In genomic region chr9:107888267-107888850, GRCm38 (mm10) we compare ENCODE assay signal across 8 mouse cellular contexts. TPM values are rescaled to one million over a fixed set of nuclear protein-coding genes. Genes with fewer than 3 reads are reported as not detected.
DNase-seq lines count a peak whose midpoint lies in the region; ATAC-seq lines count a peak whose summit lies in the region.

No protein-coding gene starts in this region.

- peak overlapping the region; percentile 81 for H3K9ac ChIP-seq in lung, embryonic 15.5 days
- peak overlapping the region; percentile 60 for H3K9ac ChIP-seq in embryonic facial prominence, embryonic 11.5 days (replicated peaks; ENCODE audit: low read length)
- peak overlapping the region; percentile 81 for H3K9ac ChIP-seq in hindbrain, embryonic 15.5 days
- H3K9ac ChIP-seq in liver, embryonic 13.5 days, result peak overlapping the region; percentile 82

- H3K4me2 ChIP-seq in lung, embryonic 15.5 days, result peak overlapping the region; percentile 94
- peak overlapping the region; percentile 79 for H3K4me2 ChIP-seq in embryonic facial prominence, embryonic 11.5 days (ENCODE audit: low read depth, low read length)
- peak overlapping the region; percentile 82 for H3K4me2 ChIP-seq in hindbrain, embryonic 15.5 days
- peak overlapping the region; percentile 92 for H3K4me2 ChIP-seq in liver, embryonic 13.5 days

- no peak for DNase-seq in lung, postnatal 4 days
- DNase-seq in Muller cell, postnatal 12 days (ENCODE audit: inconsistent ontology term), result peak; percentile 77
- peak; percentile 52 for DNase-seq in embryonic facial prominence, embryonic 11.5 days (ENCODE audit: low spot score)
- DNase-seq in liver, embryonic 13.5 days, result no peak
- peak; percentile 63 for DNase-seq in splenic B cell, adult 2 months (ENCODE audit: low read depth, low spot score)
- no peak for DNase-seq in ovary, postnatal 36 days (ENCODE audit: low spot score)

- H3K27ac ChIP-seq in lung, embryonic 15.5 days, result peak overlapping the region; percentile 57
- no peak overlapping the region for H3K27ac ChIP-seq in embryonic facial prominence, embryonic 11.5 days (replicated peaks; ENCODE audit: low read depth, low read length)
- H3K27ac ChIP-seq in hindbrain, embryonic 15.5 days (replicated peaks), result peak overlapping the region; percentile 85
- peak overlapping the region; percentile 54 for H3K27ac ChIP-seq in liver, embryonic 13.5 days

- H3K27me3 ChIP-seq in lung, embryonic 15.5 days, result peaks cover 8% of the 10 kb centered on the region
- H3K27me3 ChIP-seq in embryonic facial prominence, embryonic 11.5 days (ENCODE audit: control insufficient read depth, insufficient read depth, low read length), result no peaks in the 10 kb centered on the region
- H3K27me3 ChIP-seq in hindbrain, embryonic 15.5 days, result peaks cover 10% of the 10 kb centered on the region
- H3K27me3 ChIP-seq in liver, embryonic 13.5 days, result 0 out of 2 replicates have a peak, but pooled peaks cover 10% of the 10 kb centered on the region
- no peaks in the 10 kb centered on the region for H3K27me3 ChIP-seq in splenic B cell, adult 2 months (ENCODE audit: control insufficient read depth, insufficient read depth, low read length, poor library complexity, severe bottlenecking)

- ATAC-seq in lung, embryonic 15.5 days (ENCODE audit: borderline replicate concordance, extremely low read depth, low FRiP score, low TSS enrichment), result peak; percentile 70
- peak; percentile 75 for ATAC-seq in embryonic facial prominence, embryonic 11.5 days (replicated peaks; ENCODE audit: insufficient number of reproducible peaks, low FRiP score, low TSS enrichment, low read depth)
- ATAC-seq in hindbrain, embryonic 15.5 days (ENCODE audit: low FRiP score, low read depth), result peak; percentile 86
- ATAC-seq in liver, embryonic 13.5 days (ENCODE audit: low read depth), result peak; percentile 69

- WGBS in lung, embryonic 15.5 days, result under 1% methylated on average over 18 of the region's 18 CpGs
- WGBS in embryonic facial prominence, embryonic 11.5 days, result under 1% methylated on average over 18 of the region's 18 CpGs
- WGBS in hindbrain, embryonic 15.5 days, result 0% methylated on average over 18 of the region's 18 CpGs
- under 1% methylated on average over 18 of the region's 18 CpGs for WGBS in liver, embryonic 13.5 days (ENCODE audit: insufficient replicate concordance)

- H3K36me3 ChIP-seq in lung, embryonic 15.5 days, result no peaks in the 10 kb centered on the region
- no peaks in the 10 kb centered on the region for H3K36me3 ChIP-seq in embryonic facial prominence, embryonic 11.5 days (replicated peaks; ENCODE audit: control insufficient read depth, insufficient read depth, low read depth, low read length)
- no peaks in the 10 kb centered on the region for H3K36me3 ChIP-seq in hindbrain, embryonic 15.5 days
- no peaks in the 10 kb centered on the region for H3K36me3 ChIP-seq in liver, embryonic 13.5 days
- no peaks in the 10 kb centered on the region for H3K36me3 ChIP-seq in splenic B cell, adult 2 months (ENCODE audit: control insufficient read depth, insufficient read depth, low read length, poor library complexity, severe bottlenecking)

- H3K4me3 ChIP-seq in lung, embryonic 15.5 days, result peak overlapping the region; percentile 91
- H3K4me3 ChIP-seq in embryonic facial prominence, embryonic 11.5 days (ENCODE audit: low read depth, low read length), result peak overlapping the region; percentile 68
- peak overlapping the region; percentile 91 for H3K4me3 ChIP-seq in hindbrain, embryonic 15.5 days
- peak overlapping the region; percentile 75 for H3K4me3 ChIP-seq in liver, embryonic 13.5 days (replicated peaks)

- H3K4me1 ChIP-seq in lung, embryonic 15.5 days, result peaks cover 25% of the 10 kb centered on the region
- no peaks in the 10 kb centered on the region for H3K4me1 ChIP-seq in embryonic facial prominence, embryonic 11.5 days (ENCODE audit: control insufficient read depth, insufficient read depth, low read length)
- H3K4me1 ChIP-seq in hindbrain, embryonic 15.5 days (replicated peaks), result peaks cover 22% of the 10 kb centered on the region
- H3K4me1 ChIP-seq in liver, embryonic 13.5 days (replicated peaks), result peaks cover 22% of the 10 kb centered on the region

- no peaks in the 10 kb centered on the region for H3K9me3 ChIP-seq in lung, embryonic 15.5 days
- H3K9me3 ChIP-seq in embryonic facial prominence, embryonic 11.5 days (replicated peaks; ENCODE audit: control insufficient read depth, low read length), result no peaks in the 10 kb centered on the region
- no peaks in the 10 kb centered on the region for H3K9me3 ChIP-seq in hindbrain, embryonic 15.5 days
- H3K9me3 ChIP-seq in liver, embryonic 13.5 days (replicated peaks), result no peaks in the 10 kb centered on the region

RNA-seq across cellular contexts. Expression of gene Mon1a, which starts 0.4 kb away (rescaled TPM):
- polyA plus RNA-seq in lung, embryonic 15.5 days (2015; fragmentation: Nextera tagmentation; extraction: Ambion mirVana), result 11.0 and 12.6 TPM in 2 replicates
- 11.5 and 12.5 TPM in 2 replicates for polyA plus RNA-seq in embryonic facial prominence, embryonic 11.5 days (2014; fragmentation: Nextera tagmentation; extraction: Ambion mirVana)
- polyA plus RNA-seq in hindbrain, embryonic 15.5 days (2015; fragmentation: Nextera tagmentation; extraction: Ambion mirVana), result 22.9 and 24.3 TPM in 2 replicates
- 5.6 and 5.8 TPM in 2 replicates for polyA plus RNA-seq in liver, embryonic 13.5 days (2015; fragmentation: Nextera tagmentation; extraction: Ambion mirVana)

RNA-seq across cellular contexts. Expression of gene Rbm6, which starts 15.3 kb away (rescaled TPM):
- polyA plus RNA-seq in lung, embryonic 15.5 days (2015; fragmentation: Nextera tagmentation; extraction: Ambion mirVana), result 68.7 and 74.0 TPM in 2 replicates
- polyA plus RNA-seq in embryonic facial prominence, embryonic 11.5 days (2014; fragmentation: Nextera tagmentation; extraction: Ambion mirVana), result 96.7 and 101 TPM in 2 replicates
- polyA plus RNA-seq in hindbrain, embryonic 15.5 days (2015; fragmentation: Nextera tagmentation; extraction: Ambion mirVana), result 94.5 and 97.0 TPM in 2 replicates
- polyA plus RNA-seq in liver, embryonic 13.5 days (2015; fragmentation: Nextera tagmentation; extraction: Ambion mirVana), result 30.4 and 36.2 TPM in 2 replicates

RNA-seq across cellular contexts. Expression of gene Mst1r, which starts 18.3 kb away (rescaled TPM):
- 4.4 TPM in 2 replicates for polyA plus RNA-seq in lung, embryonic 15.5 days (2015; fragmentation: Nextera tagmentation; extraction: Ambion mirVana)
- 0.49 and 0.79 TPM in 2 replicates for polyA plus RNA-seq in embryonic facial prominence, embryonic 11.5 days (2014; fragmentation: Nextera tagmentation; extraction: Ambion mirVana)
- 1.4 and 1.9 TPM in 2 replicates for polyA plus RNA-seq in hindbrain, embryonic 15.5 days (2015; fragmentation: Nextera tagmentation; extraction: Ambion mirVana)
- 0.68 and 0.71 TPM in 2 replicates for polyA plus RNA-seq in liver, embryonic 13.5 days (2015; fragmentation: Nextera tagmentation; extraction: Ambion mirVana)

RNA-seq across cellular contexts. Expression of gene Actl11, which starts 39.9 kb away (rescaled TPM):
- not detected in 2 replicates for polyA plus RNA-seq in lung, embryonic 15.5 days (2015; fragmentation: Nextera tagmentation; extraction: Ambion mirVana)
- not detected in 2 replicates for polyA plus RNA-seq in embryonic facial prominence, embryonic 11.5 days (2014; fragmentation: Nextera tagmentation; extraction: Ambion mirVana)
- not detected in 2 replicates for polyA plus RNA-seq in hindbrain, embryonic 15.5 days (2015; fragmentation: Nextera tagmentation; extraction: Ambion mirVana)
- polyA plus RNA-seq in liver, embryonic 13.5 days (2015; fragmentation: Nextera tagmentation; extraction: Ambion mirVana), result not detected in 2 replicates

RNA-seq across cellular contexts. Expression of gene Camkv, which starts 47.1 kb away (rescaled TPM):
- polyA plus RNA-seq in lung, embryonic 15.5 days (2015; fragmentation: Nextera tagmentation; extraction: Ambion mirVana), result 2.8 and 3.1 TPM in 2 replicates
- 3.5 and 4.3 TPM in 2 replicates for polyA plus RNA-seq in embryonic facial prominence, embryonic 11.5 days (2014; fragmentation: Nextera tagmentation; extraction: Ambion mirVana)
- 38.9 and 47.2 TPM in 2 replicates for polyA plus RNA-seq in hindbrain, embryonic 15.5 days (2015; fragmentation: Nextera tagmentation; extraction: Ambion mirVana)
- polyA plus RNA-seq in liver, embryonic 13.5 days (2015; fragmentation: Nextera tagmentation; extraction: Ambion mirVana), result 0.13 and 0.28 TPM in 2 replicates

Comparison
In these comparisons a context has a peak if more than half of its experiments do, and no peak if none do; other contexts are left out.
1. DNase-seq: peak in Muller cell, postnatal 12 days (single experiment), embryonic facial prominence, embryonic 11.5 days (single experiment) and splenic B cell, adult 2 months (single experiment); none in lung, postnatal 4 days (0 of 2), liver, embryonic 13.5 days (single experiment) and ovary, postnatal 36 days (single experiment).
2. Peak in every context shown above with its lines, with median percentiles within 50 percentile points of each other: ATAC-seq, H3K4me2 ChIP-seq, H3K4me3 ChIP-seq and H3K9ac ChIP-seq.